Mouse (Mus musculus) thymus, postnatal 36 days (tissue): ENCODE data around the gene Mrpl38.
"Not testable (repeated sequence)": the region's sequence is repeated elsewhere in the genome, so short reads cannot be mapped to it uniquely, and the experiment has no call there.

Source experiments
- DNase-seq, 2 experiments: peaks; one replicate each; pipeline ENCODE4 v3.0.0; 2022; ENCODE audit warnings: mixed read lengths in 2 of 2

Gene Mrpl38

GRCm38 (mm10) chr11:116110131-116110530, 28.5 kb downstream of the Mrpl38 start:
- DNase-seq = no peak

GRCm38 (mm10) chr11:116109441-116110081, 29.1 kb downstream of the Mrpl38 start:
- DNase-seq = peak in 1 of 2 experiments; percentile 37

- DNase-seq = no peak
Measured at GRCm38 (mm10) chr11:116108464-116109137, 30.1 kb downstream of the Mrpl38 start.

GRCm38 (mm10) chr11:116107777-116108285, 30.8 kb downstream of the Mrpl38 start:
- no peak for DNase-seq

GRCm38 (mm10) chr11:116106963-116107776, 31.5 kb downstream of the Mrpl38 start:
- DNase-seq = no peak

- no peak for DNase-seq
Measured at GRCm38 (mm10) chr11:116106154-116106962, 32.3 kb downstream of the Mrpl38 start.

GRCm38 (mm10) chr11:116105065-116105464, 33.6 kb downstream of the Mrpl38 start:
- no peak for DNase-seq

- no peak for DNase-seq
Measured at GRCm38 (mm10) chr11:116104006-116104646, 34.5 kb downstream of the Mrpl38 start.

- no peak for DNase-seq
Measured at GRCm38 (mm10) chr11:116103572-116103971, 35.1 kb downstream of the Mrpl38 start.

GRCm38 (mm10) chr11:116102472-116102871, 36.2 kb downstream of the Mrpl38 start:
- DNase-seq = no peak

GRCm38 (mm10) chr11:116101931-116102381, 36.7 kb downstream of the Mrpl38 start:
- DNase-seq = no peak

- DNase-seq = no peak
Measured at GRCm38 (mm10) chr11:116100839-116101238, 37.8 kb downstream of the Mrpl38 start.

- DNase-seq = no peak
Measured at GRCm38 (mm10) chr11:116100385-116100784, 38.3 kb downstream of the Mrpl38 start.

- DNase-seq = no peak
Measured at GRCm38 (mm10) chr11:116099462-116099861, 39.2 kb downstream of the Mrpl38 start.

GRCm38 (mm10) chr11:116098711-116099460, 39.8 kb downstream of the Mrpl38 start:
- DNase-seq = no peak

- DNase-seq = no peak
Measured at GRCm38 (mm10) chr11:116096213-116097108, 42.2 kb downstream of the Mrpl38 start.

- no peak for DNase-seq
Measured at GRCm38 (mm10) chr11:116095573-116095972, 43.1 kb downstream of the Mrpl38 start.

- no peak for DNase-seq
Measured at GRCm38 (mm10) chr11:116093771-116094565, 44.7 kb downstream of the Mrpl38 start.

GRCm38 (mm10) chr11:116092959-116093358, 45.7 kb downstream of the Mrpl38 start:
- not testable (repeated sequence) for DNase-seq
